Mouse (Mus musculus): ENCODE results near the gene Gsap. TPM values are rescaled to one million over a fixed set of nuclear protein-coding genes. Genes with fewer than 3 reads are reported as not detected.

The Gsap gene
- polyA plus RNA-seq, 1 experiment from 2014 or later, result 1.7 TPM

- Histone ChIP-seq H3K4me2 (ENCODE audit: low read depth) (no peak overlapping the region), H3K27ac (ENCODE audit: low read depth, low read length) (no peak overlapping the region), H3K4me1 (ENCODE audit: control insufficient read depth, insufficient read depth, low read length) (no peaks in the 10 kb centered on the region), H3K9ac (ENCODE audit: low read length) (no peak overlapping the region), H3K36me3 (ENCODE audit: control insufficient read depth, insufficient read depth, low read length) (no peaks in the 10 kb centered on the region), H3K9me3 (ENCODE audit: control insufficient read depth, low read length) (no peaks in the 10 kb centered on the region), H3K4me3 (ENCODE audit: low read depth, low read length) (no peak overlapping the region), H3K27me3 (ENCODE audit: control insufficient read depth, insufficient read depth, low read length) (no peaks in the 10 kb centered on the region)
- DNase-seq (ENCODE audit: low spot score) (no peak), ATAC-seq (ENCODE audit: insufficient read depth, low FRiP score, low TSS enrichment) (no peak)
- WGBS, result 83% methylated on average over 1 of the region's 1 CpGs
Observed at GRCm38 (mm10) chr5:21203504-21203903, 17.4 kb downstream of the Gsap start.

DNA sequence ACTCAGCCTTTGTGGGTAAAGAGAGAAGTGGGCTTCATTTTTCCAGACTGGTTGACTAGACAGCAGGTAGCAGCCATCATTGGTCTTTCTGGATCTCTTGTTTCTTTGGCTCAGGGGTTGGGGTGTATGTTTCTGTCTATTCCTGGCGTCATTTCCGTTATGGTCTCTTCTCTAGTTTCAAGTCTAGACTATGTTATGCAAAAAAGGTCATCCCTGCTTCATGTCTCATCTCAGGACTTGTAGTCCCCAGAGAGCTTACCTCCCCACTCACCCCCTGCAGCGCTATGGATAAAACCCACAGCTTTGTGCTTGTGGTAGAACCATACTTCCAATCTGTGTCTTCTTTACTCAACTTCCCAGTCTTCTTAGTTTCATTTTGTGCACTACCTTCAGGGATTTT is 18.1 kb downstream of the Gsap start:
- ATAC-seq (ENCODE audit: insufficient read depth, low FRiP score, low TSS enrichment), result no peak
- no peak for DNase-seq (ENCODE audit: low spot score)
- H3K36me3 ChIP-seq (ENCODE audit: control insufficient read depth, insufficient read depth, low read length), result no peaks in the 10 kb centered on the region
- H3K9me3 ChIP-seq (ENCODE audit: control insufficient read depth, low read length), result no peaks in the 10 kb centered on the region
- no peak overlapping the region for H3K4me2 ChIP-seq (ENCODE audit: low read depth)
- H3K27ac ChIP-seq (ENCODE audit: low read depth, low read length), result no peak overlapping the region
- H3K27me3 ChIP-seq (ENCODE audit: control insufficient read depth, insufficient read depth, low read length), result no peaks in the 10 kb centered on the region
- no peak overlapping the region for H3K4me3 ChIP-seq (ENCODE audit: low read depth, low read length)
- WGBS, result 82% methylated on average over 3 of the region's 3 CpGs
- H3K4me1 ChIP-seq (ENCODE audit: control insufficient read depth, insufficient read depth, low read length), result no peaks in the 10 kb centered on the region
- no peak overlapping the region for H3K9ac ChIP-seq (ENCODE audit: low read length)

DNA sequence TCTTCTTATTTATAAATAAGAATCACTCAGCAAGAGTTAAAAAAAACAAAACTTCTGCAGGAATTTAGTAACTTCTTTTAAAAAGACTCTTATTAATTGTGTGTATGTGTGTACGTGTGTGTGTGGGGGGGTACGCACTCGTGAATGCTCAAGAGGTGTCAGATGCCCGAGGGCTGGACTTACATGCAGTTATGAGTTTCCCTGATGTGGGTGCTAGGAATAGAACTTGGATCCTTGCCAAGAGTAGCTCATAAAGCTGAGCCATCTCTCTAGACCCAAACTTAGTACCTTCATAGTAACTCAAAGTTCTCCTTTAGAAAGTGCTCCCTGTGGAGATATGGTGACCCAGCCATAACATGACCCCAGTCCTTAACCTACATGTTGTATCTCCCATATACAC is 20.0 kb downstream of the Gsap start:
- no peak for DNase-seq (ENCODE audit: low spot score)
- H3K36me3 ChIP-seq (ENCODE audit: control insufficient read depth, insufficient read depth, low read length), result no peaks in the 10 kb centered on the region
- no peak overlapping the region for H3K27ac ChIP-seq (ENCODE audit: low read depth, low read length)
- no peaks in the 10 kb centered on the region for H3K4me1 ChIP-seq (ENCODE audit: control insufficient read depth, insufficient read depth, low read length)
- no peak for ATAC-seq (ENCODE audit: insufficient read depth, low FRiP score, low TSS enrichment)
- H3K9ac ChIP-seq (ENCODE audit: low read length), result no peak overlapping the region
- no peaks in the 10 kb centered on the region for H3K9me3 ChIP-seq (ENCODE audit: control insufficient read depth, low read length)
- no peaks in the 10 kb centered on the region for H3K27me3 ChIP-seq (ENCODE audit: control insufficient read depth, insufficient read depth, low read length)
- H3K4me3 ChIP-seq (ENCODE audit: low read depth, low read length), result no peak overlapping the region
- 92% methylated on average over 4 of the region's 4 CpGs for WGBS
- H3K4me2 ChIP-seq (ENCODE audit: low read depth), result no peak overlapping the region

GRCm38 (mm10) chr5:21211406-21211805 is 25.4 kb downstream of the Gsap start:
- ATAC-seq (ENCODE audit: insufficient read depth, low FRiP score, low TSS enrichment) (no peak), DNase-seq (ENCODE audit: low spot score) (no peak)
- H3K27me3 ChIP-seq (ENCODE audit: control insufficient read depth, insufficient read depth, low read length), result no peaks in the 10 kb centered on the region
- no peak overlapping the region for H3K4me2 ChIP-seq (ENCODE audit: low read depth)
- H3K4me1 ChIP-seq (ENCODE audit: control insufficient read depth, insufficient read depth, low read length), result no peaks in the 10 kb centered on the region
- H3K4me3 ChIP-seq (ENCODE audit: low read depth, low read length), result no peak overlapping the region
- H3K36me3 ChIP-seq (ENCODE audit: control insufficient read depth, insufficient read depth, low read length), result no peaks in the 10 kb centered on the region
- H3K27ac ChIP-seq (ENCODE audit: low read depth, low read length), result no peak overlapping the region
- WGBS, result 100% methylated on average over 1 of the region's 1 CpGs
- H3K9ac ChIP-seq (ENCODE audit: low read length), result no peak overlapping the region
- H3K9me3 ChIP-seq (ENCODE audit: control insufficient read depth, low read length), result no peaks in the 10 kb centered on the region

GRCm38 (mm10) chr5:21212933-21213332 is 26.9 kb downstream of the Gsap start:
- Histone ChIP-seq H3K27ac (ENCODE audit: low read depth, low read length) (no peak overlapping the region), H3K4me2 (ENCODE audit: low read depth) (no peak overlapping the region), H3K4me1 (ENCODE audit: control insufficient read depth, insufficient read depth, low read length) (no peaks in the 10 kb centered on the region), H3K36me3 (ENCODE audit: control insufficient read depth, insufficient read depth, low read length) (no peaks in the 10 kb centered on the region), H3K9me3 (ENCODE audit: control insufficient read depth, low read length) (no peaks in the 10 kb centered on the region), H3K9ac (ENCODE audit: low read length) (no peak overlapping the region), H3K27me3 (ENCODE audit: control insufficient read depth, insufficient read depth, low read length) (no peaks in the 10 kb centered on the region), H3K4me3 (ENCODE audit: low read depth, low read length) (no peak overlapping the region)
- DNase-seq (ENCODE audit: low spot score) (no peak), ATAC-seq (ENCODE audit: insufficient read depth, low FRiP score, low TSS enrichment) (no peak)
- 89% methylated on average over 3 of the region's 3 CpGs for WGBS

- WGBS, result 88% methylated on average over 5 of the region's 5 CpGs
- H3K4me1 ChIP-seq (ENCODE audit: control insufficient read depth, insufficient read depth, low read length), result no peaks in the 10 kb centered on the region
- DNase-seq (ENCODE audit: low spot score) (no peak), ATAC-seq (ENCODE audit: insufficient read depth, low FRiP score, low TSS enrichment) (no peak)
- H3K27me3 ChIP-seq (ENCODE audit: control insufficient read depth, insufficient read depth, low read length), result no peaks in the 10 kb centered on the region
- no peak overlapping the region for H3K4me3 ChIP-seq (ENCODE audit: low read depth, low read length)
- H3K4me2 ChIP-seq (ENCODE audit: low read depth), result no peak overlapping the region
- no peak overlapping the region for H3K27ac ChIP-seq (ENCODE audit: low read depth, low read length)
- H3K9me3 ChIP-seq (ENCODE audit: control insufficient read depth, low read length), result no peaks in the 10 kb centered on the region
- no peaks in the 10 kb centered on the region for H3K36me3 ChIP-seq (ENCODE audit: control insufficient read depth, insufficient read depth, low read length)
- H3K9ac ChIP-seq (ENCODE audit: low read length), result no peak overlapping the region
Observed at GRCm38 (mm10) chr5:21213801-21214200, 27.7 kb downstream of the Gsap start.

GRCm38 (mm10) chr5:21217453-21218294 is 31.6 kb downstream of the Gsap start:
- H3K27ac ChIP-seq (ENCODE audit: low read depth, low read length), result no peak overlapping the region
- DNase-seq (ENCODE audit: low spot score), result no peak
- no peak overlapping the region for H3K9ac ChIP-seq (ENCODE audit: low read length)
- no peak overlapping the region for H3K4me3 ChIP-seq (ENCODE audit: low read depth, low read length)
- H3K27me3 ChIP-seq (ENCODE audit: control insufficient read depth, insufficient read depth, low read length), result no peaks in the 10 kb centered on the region
- no peak for ATAC-seq (ENCODE audit: insufficient read depth, low FRiP score, low TSS enrichment)
- no peaks in the 10 kb centered on the region for H3K9me3 ChIP-seq (ENCODE audit: control insufficient read depth, low read length)
- H3K4me1 ChIP-seq (ENCODE audit: control insufficient read depth, insufficient read depth, low read length), result no peaks in the 10 kb centered on the region
- no peak overlapping the region for H3K4me2 ChIP-seq (ENCODE audit: low read depth)
- 85% methylated on average over 14 of the region's 14 CpGs for WGBS
- no peaks in the 10 kb centered on the region for H3K36me3 ChIP-seq (ENCODE audit: control insufficient read depth, insufficient read depth, low read length)

- 92% methylated on average over 6 of the region's 6 CpGs for WGBS
- Histone ChIP-seq H3K9ac (ENCODE audit: low read length) (no peak overlapping the region), H3K4me2 (ENCODE audit: low read depth) (no peak overlapping the region), H3K4me3 (ENCODE audit: low read depth, low read length) (no peak overlapping the region), H3K27ac (ENCODE audit: low read depth, low read length) (no peak overlapping the region), H3K27me3 (ENCODE audit: control insufficient read depth, insufficient read depth, low read length) (no peaks in the 10 kb centered on the region), H3K4me1 (ENCODE audit: control insufficient read depth, insufficient read depth, low read length) (no peaks in the 10 kb centered on the region), H3K9me3 (ENCODE audit: control insufficient read depth, low read length) (no peaks in the 10 kb centered on the region), H3K36me3 (ENCODE audit: control insufficient read depth, insufficient read depth, low read length) (no peaks in the 10 kb centered on the region)
- ATAC-seq (ENCODE audit: insufficient read depth, low FRiP score, low TSS enrichment) (no peak), DNase-seq (ENCODE audit: low spot score) (no peak)
Observed at GRCm38 (mm10) chr5:21232876-21233275, 46.8 kb downstream of the Gsap start.

GRCm38 (mm10) chr5:21244575-21244974 is 58.5 kb downstream of the Gsap start:
- 68% methylated on average over 1 of the region's 1 CpGs for WGBS
- no peaks in the 10 kb centered on the region for H3K9me3 ChIP-seq (ENCODE audit: control insufficient read depth, low read length)
- no peak overlapping the region for H3K27ac ChIP-seq (ENCODE audit: low read depth, low read length)
- no peak overlapping the region for H3K4me2 ChIP-seq (ENCODE audit: low read depth)
- no peak overlapping the region for H3K4me3 ChIP-seq (ENCODE audit: low read depth, low read length)
- DNase-seq (ENCODE audit: low spot score) (no peak), ATAC-seq (ENCODE audit: insufficient read depth, low FRiP score, low TSS enrichment) (no peak)
- no peak overlapping the region for H3K9ac ChIP-seq (ENCODE audit: low read length)
- H3K36me3 ChIP-seq (ENCODE audit: control insufficient read depth, insufficient read depth, low read length), result no peaks in the 10 kb centered on the region
- H3K27me3 ChIP-seq (ENCODE audit: control insufficient read depth, insufficient read depth, low read length), result no peaks in the 10 kb centered on the region
- H3K4me1 ChIP-seq (ENCODE audit: control insufficient read depth, insufficient read depth, low read length), result no peaks in the 10 kb centered on the region

All from neural tube, embryonic 11.5 days (tissue).